Mouse (Mus musculus) cortical plate, adult 2 months (tissue): Measurements from ENCODE around the gene Lrrc20.

Source experiments
- CTCF ChIP-seq: fragments of 200-500 bp; IDR thresholded peaks from 2 replicates; pipeline ENCODE4 v1.5.1; 2011; ENCODE audit warnings: mild to moderate bottlenecking, control low read depth, low read length; ENCODE audit not compliant: insufficient read depth; ENCODE audit errors: extremely low read depth
- POLR2A ChIP-seq: fragments of 200-500 bp; IDR thresholded peaks from 2 replicates; pipeline ENCODE4 v1.6.1; 2011; ENCODE audit warnings: mild to moderate bottlenecking, low read length, control low read depth; ENCODE audit not compliant: insufficient read depth; ENCODE audit errors: extremely low read depth

- no peak for TF ChIP-seq CTCF
- TF ChIP-seq POLR2A = no peak
Observed at GRCm38 (mm10) chr10:61614311-61614710, 138.7 kb downstream of the Lrrc20 start.
